Mouse (Mus musculus) spleen, adult 2 months (tissue): Measurements from ENCODE around the gene Scly.

Experiments
- CTCF ChIP-seq: fragments of 200-500 bp; IDR thresholded peaks from 2 replicates; pipeline ENCODE4 v1.5.1; 2011; ENCODE audit warnings: mild to moderate bottlenecking, inconsistent platforms; ENCODE audit not compliant: insufficient read depth, insufficient read length, insufficient replicate concordance; ENCODE audit errors: extremely low read depth
- POLR2A ChIP-seq: fragments of 200-500 bp; IDR thresholded peaks from 2 replicates; pipeline ENCODE4 v1.6.1; 2011; ENCODE audit warnings: low read depth, low read length, inconsistent platforms

- TF ChIP-seq CTCF, result no peak
- TF ChIP-seq POLR2A, result no peak
These were observed 40.2 kb upstream of the Scly start for GRCm38 (mm10) chr1:91257918-91258317.
